Mouse (Mus musculus): ENCODE measurements at regions not wholly inside any gene's neighbourhood (a gene's known extent, or its start where the extent isn't known, plus 50 kb on each side); places are given as distances from the start of the nearest gene placed in this dataset.

- no peak for TF ChIP-seq CTCF (IDR thresholded peaks at IDR 0.05; ENCODE audit: low read depth, low read length)
- no peak for TF ChIP-seq POLR2A (IDR thresholded peaks at IDR 0.05; ENCODE audit: insufficient read depth, low read length)
- no peak for TF ChIP-seq EP300 (IDR thresholded peaks at IDR 0.05; ENCODE audit: insufficient read depth, low read depth, low read length)
These were observed 284.9 kb upstream of the Kcnab2 start for GRCm38 (mm10) chr4:152762576-152762975.

Measured in ES-Bruce4 (cell line).